Mouse (Mus musculus): Measurements from ENCODE around the gene Cyp2j12.
"Not testable (repeated sequence)": the region's sequence is repeated elsewhere in the genome, so short reads cannot be mapped to it uniquely, and the experiment has no call there.

GRCm38 (mm10) chr4:96188146-96188545 is 47.2 kb upstream of the Cyp2j12 start:
- not testable (repeated sequence) for TF ChIP-seq EP300, CTCF (IDR thresholded peaks at IDR 0.05; ENCODE audit: low read depth)

Measured in liver, postnatal 0 days (tissue).